Mouse (Mus musculus) limb, embryonic 11.5 days (tissue): Measurements from ENCODE around the gene Sgta. TPM values are rescaled to one million over a fixed set of nuclear protein-coding genes. Genes with fewer than 3 reads are reported as not detected.

Experiments used
- ATAC-seq: fragments of 200-750 bp; cut with Nextera tagmentation; 2 replicates; pipeline ENCODE4 v1.8.0; 2017; ENCODE audit warnings: low read depth; ENCODE audit not compliant: insufficient number of reproducible peaks, low FRiP score, low TSS enrichment
- DNase-seq: peaks from one replicate; pipeline ENCODE4 v3.0.0-alpha.2; 2015; ENCODE audit warnings: low spot score
- H3K27ac ChIP-seq: fragments of 300-500 bp; sonication (generic); replicated peaks from 2 replicates; pipeline ENCODE4 v1.5.1; 2014; ENCODE audit warnings: low read depth, mild to moderate bottlenecking, low read length
- H3K27me3 ChIP-seq: fragments of 300-500 bp; sonication (generic); 2 replicates; pipeline ENCODE4 v1.6.1; 2014; ENCODE audit warnings: mild to moderate bottlenecking, low read length, mixed read lengths; ENCODE audit not compliant: control insufficient read depth, insufficient read depth
- H3K36me3 ChIP-seq: fragments of 300-500 bp; sonication (generic); 2 replicates; pipeline ENCODE4 v1.6.1; 2014; ENCODE audit warnings: mild to moderate bottlenecking, low read length, moderate library complexity, mixed read lengths; ENCODE audit not compliant: control insufficient read depth, insufficient read depth
- H3K4me1 ChIP-seq: fragments of 300-500 bp; sonication (generic); 2 replicates; pipeline ENCODE4 v1.6.1; 2014; ENCODE audit warnings: low read length, mixed read lengths; ENCODE audit not compliant: control insufficient read depth, insufficient read depth
- H3K4me2 ChIP-seq: fragments of 300-500 bp; sonication (generic); 2 replicates; pipeline ENCODE4 v1.6.1; 2014; ENCODE audit warnings: low read depth, mild to moderate bottlenecking, moderate library complexity; ENCODE audit not compliant: severe bottlenecking
- H3K4me3 ChIP-seq: fragments of 300-500 bp; sonication (generic); 2 replicates; pipeline ENCODE4 v1.5.1; 2014; ENCODE audit warnings: low read depth, low read length
- H3K9ac ChIP-seq: fragments of 300-500 bp; sonication (generic); 2 replicates; pipeline ENCODE4 v1.6.1; 2014; ENCODE audit warnings: mild to moderate bottlenecking, low read length
- H3K9me3 ChIP-seq: fragments of 300-500 bp; sonication (generic); 2 replicates; pipeline ENCODE4 v1.6.1; 2016; ENCODE audit warnings: low read length; ENCODE audit not compliant: control insufficient read depth
- WGBS: fragments of 180-500 bp; shearing (Covaris S2); extraction: QIAGEN DNeasy Blood & Tissue Kit; methylation state at CpG from one replicate; pipeline ENCODE4 v1.1.7; 2014; 5-methylcytosine and 5-hydroxymethylcytosine counted together
- polyA plus RNA-seq: library from polyadenylated mRNA; unstranded; fragments of >200 nt; fragmentation: Nextera tagmentation; extraction: Ambion mirVana; gene quantifications from 2 replicates; pipeline ENCODE4 v1.2.1, GENCODE M21; 2014

Sgta gene
- polyA plus RNA-seq, 1 experiment from 2014 or later, result 221 TPM

DNA sequence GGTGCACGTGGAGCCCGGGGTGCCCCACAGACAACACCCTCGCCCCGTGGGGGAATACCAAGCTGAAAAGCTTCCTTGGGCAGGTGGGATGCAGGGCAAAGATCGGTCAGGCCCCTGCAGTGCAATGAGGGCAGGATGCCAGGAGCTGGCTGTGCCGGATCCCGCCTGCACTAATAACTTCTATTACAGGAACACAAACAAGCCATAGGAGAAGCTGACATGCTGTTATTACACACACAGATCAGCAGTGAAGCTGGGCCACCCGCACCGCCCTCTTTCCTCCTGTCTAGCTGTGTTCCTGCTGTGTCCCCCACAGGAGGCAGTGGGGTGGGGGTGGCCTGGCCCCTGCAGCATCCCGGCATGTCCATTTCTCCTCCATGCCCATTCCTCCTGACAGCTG, 30.9 kb downstream of the Sgta start:
- DNase-seq, result no peak
- H3K4me1 ChIP-seq, result peaks cover 4% of the 10 kb centered on the region; the same call in 1 of the 2 replicates
- H3K36me3 ChIP-seq, result peaks cover 5% of the 10 kb centered on the region; the same call in 1 of the 2 replicates
- no peaks in the 10 kb centered on the region for H3K9me3 ChIP-seq
- 86% methylated on average over 10 of the region's 10 CpGs for WGBS
- no peak overlapping the region for H3K27ac ChIP-seq
- H3K9ac ChIP-seq, result 0 out of 2 replicates have a peak overlapping the region, but pooled peaks have one; percentile 12
- H3K4me2 ChIP-seq, result no peak overlapping the region
- peaks cover 13% of the 10 kb centered on the region; the same call in 1 of the 2 replicates for H3K27me3 ChIP-seq
- no peak for ATAC-seq
- no peak overlapping the region for H3K4me3 ChIP-seq

DNA sequence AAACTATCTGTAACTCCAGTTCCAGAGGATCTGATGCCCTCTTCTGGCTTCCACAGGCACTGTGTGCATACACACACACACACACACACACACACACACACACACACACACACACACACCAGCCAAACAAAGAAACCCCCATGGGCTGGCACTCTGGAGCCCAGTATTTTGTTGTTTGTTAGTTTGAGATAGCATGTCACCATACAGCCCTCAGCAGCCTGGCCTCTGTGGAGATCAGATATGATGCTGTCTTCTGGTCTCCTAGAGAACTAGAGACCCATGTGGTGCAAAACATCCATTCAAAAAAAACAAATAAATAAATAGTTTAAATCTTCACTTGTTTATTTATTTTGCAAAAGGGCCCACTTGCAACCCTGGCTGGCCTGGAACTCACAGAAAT, 31.8 kb downstream of the Sgta start:
- ATAC-seq (no peak), DNase-seq (no peak)
- H3K27ac ChIP-seq, result no peak overlapping the region
- no peak overlapping the region for H3K9ac ChIP-seq
- peaks cover 13% of the 10 kb centered on the region; the same call in 1 of the 2 replicates for H3K27me3 ChIP-seq
- H3K9me3 ChIP-seq, result no peaks in the 10 kb centered on the region
- peaks cover 5% of the 10 kb centered on the region; the same call in 1 of the 2 replicates for H3K36me3 ChIP-seq
- H3K4me1 ChIP-seq, result peaks cover 4% of the 10 kb centered on the region; the same call in 1 of the 2 replicates
- no peak overlapping the region for H3K4me2 ChIP-seq
- no peak overlapping the region for H3K4me3 ChIP-seq

DNA sequence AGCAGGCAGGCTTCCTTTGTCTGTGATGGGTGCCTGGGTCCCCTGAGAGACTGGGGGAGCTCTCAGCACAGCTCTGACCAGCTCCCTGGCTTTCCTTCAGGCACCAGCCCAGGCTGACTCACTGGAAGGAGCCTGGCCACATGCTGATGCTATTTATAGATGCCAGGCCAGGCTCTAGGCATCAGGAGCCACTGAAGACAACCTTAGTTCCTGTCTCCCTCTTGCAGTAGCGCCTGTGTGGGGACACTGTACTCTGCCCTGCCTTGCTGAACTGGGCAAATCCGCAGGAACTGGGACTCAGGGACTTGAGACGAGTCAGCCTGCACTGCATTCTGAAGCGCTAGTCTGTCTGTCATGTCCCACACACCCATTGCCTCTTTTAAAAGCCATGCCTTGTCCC, 32.6 kb downstream of the Sgta start:
- no peak for ATAC-seq
- Histone ChIP-seq H3K27ac (no peak overlapping the region), H3K9me3 (no peaks in the 10 kb centered on the region), H3K27me3 (peaks cover 18% of the 10 kb centered on the region), H3K4me1 (peaks cover 4% of the 10 kb centered on the region; the same call in 1 of the 2 replicates), H3K4me2 (no peak overlapping the region), H3K4me3 (no peak overlapping the region), H3K36me3 (peaks cover 5% of the 10 kb centered on the region; the same call in 1 of the 2 replicates), H3K9ac (no peak overlapping the region)
- no peak for DNase-seq
- 66% methylated on average over 4 of the region's 4 CpGs for WGBS

DNA sequence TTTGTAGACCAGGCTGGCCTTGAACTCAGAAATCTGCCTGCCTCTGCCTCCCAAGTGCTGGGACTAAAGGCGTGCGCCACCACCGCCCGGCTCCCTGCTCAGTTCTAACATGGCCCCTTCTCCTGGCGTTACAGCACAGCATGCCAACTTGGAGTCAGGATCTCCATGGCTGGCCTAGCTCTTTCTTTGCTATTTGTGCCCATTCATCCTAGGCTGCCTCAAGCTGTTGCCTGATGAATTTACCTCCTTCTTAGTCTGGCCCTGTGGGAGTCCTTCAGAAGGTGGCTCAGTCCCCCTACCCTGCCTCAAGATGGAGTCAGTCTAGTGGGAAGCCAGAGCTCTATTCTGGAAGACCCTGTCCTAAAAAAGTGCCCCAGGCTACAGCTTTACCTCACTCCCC, 33.1 kb downstream of the Sgta start:
- 93% methylated on average over 5 of the region's 5 CpGs for WGBS
- H3K9me3 ChIP-seq, result no peaks in the 10 kb centered on the region
- no peak for ATAC-seq
- no peak overlapping the region for H3K9ac ChIP-seq
- peaks cover 5% of the 10 kb centered on the region; the same call in 1 of the 2 replicates for H3K36me3 ChIP-seq
- no peak overlapping the region for H3K27ac ChIP-seq
- H3K4me3 ChIP-seq, result no peak overlapping the region
- H3K4me2 ChIP-seq, result no peak overlapping the region
- no peak for DNase-seq
- peaks cover 4% of the 10 kb centered on the region; the same call in 1 of the 2 replicates for H3K4me1 ChIP-seq
- peaks cover 22% of the 10 kb centered on the region for H3K27me3 ChIP-seq

DNA sequence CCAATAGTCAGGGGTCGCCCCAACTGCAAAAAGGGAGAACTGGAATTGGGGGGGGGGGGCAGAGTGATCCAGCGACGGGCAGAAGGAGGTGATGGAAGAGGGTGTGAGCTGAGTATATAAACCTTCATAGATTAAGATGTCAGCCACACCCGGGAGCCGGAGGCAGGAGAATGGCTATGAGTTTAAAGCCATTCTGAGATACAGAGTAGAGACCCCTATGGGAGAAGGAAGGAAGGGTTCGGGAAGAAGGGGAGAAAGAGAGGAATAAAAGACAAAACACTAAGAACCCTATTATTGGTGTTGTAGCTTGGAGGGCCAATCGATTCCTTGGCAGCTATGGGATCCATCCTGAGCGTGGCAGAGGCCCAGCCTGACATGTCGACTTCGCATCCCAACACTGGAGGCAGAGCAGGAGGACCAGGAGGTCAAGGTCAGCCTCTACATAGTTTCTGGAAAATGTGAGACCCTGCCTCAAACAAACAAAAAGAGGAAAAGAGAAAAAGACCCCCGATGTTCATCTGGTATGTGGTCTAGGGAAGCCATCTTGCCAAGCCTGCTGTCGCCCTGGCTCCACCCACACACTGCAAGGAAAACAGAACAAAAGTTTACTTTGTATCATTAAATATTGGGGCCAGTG, 34.2 kb downstream of the Sgta start, which contains the start of gene Diras1:
Diras1 (minus strand) TSS at position 24 of the 637 bp plus-strand sequence.
- peak within 1 kb of the TSS; percentile 15 for H3K4me3 ChIP-seq
- H3K27ac ChIP-seq, result no peak within 1 kb of the TSS
- H3K9ac ChIP-seq, result no peak within 1 kb of the TSS
- WGBS, result 48% methylated on average over 12 of the region's 12 CpGs
- H3K9me3 ChIP-seq, result no peaks in the 10 kb centered on the region
- DNase-seq (no peak), ATAC-seq (no peak)
- H3K4me1 ChIP-seq, result peaks cover 4% of the 10 kb centered on the region; the same call in 1 of the 2 replicates
- peaks cover 3% of the 10 kb centered on the region; the same call in 1 of the 2 replicates for H3K36me3 ChIP-seq
- peaks cover 31% of the 10 kb centered on the region for H3K27me3 ChIP-seq
- peak within 1 kb of the TSS; percentile 49 for H3K4me2 ChIP-seq

DNA sequence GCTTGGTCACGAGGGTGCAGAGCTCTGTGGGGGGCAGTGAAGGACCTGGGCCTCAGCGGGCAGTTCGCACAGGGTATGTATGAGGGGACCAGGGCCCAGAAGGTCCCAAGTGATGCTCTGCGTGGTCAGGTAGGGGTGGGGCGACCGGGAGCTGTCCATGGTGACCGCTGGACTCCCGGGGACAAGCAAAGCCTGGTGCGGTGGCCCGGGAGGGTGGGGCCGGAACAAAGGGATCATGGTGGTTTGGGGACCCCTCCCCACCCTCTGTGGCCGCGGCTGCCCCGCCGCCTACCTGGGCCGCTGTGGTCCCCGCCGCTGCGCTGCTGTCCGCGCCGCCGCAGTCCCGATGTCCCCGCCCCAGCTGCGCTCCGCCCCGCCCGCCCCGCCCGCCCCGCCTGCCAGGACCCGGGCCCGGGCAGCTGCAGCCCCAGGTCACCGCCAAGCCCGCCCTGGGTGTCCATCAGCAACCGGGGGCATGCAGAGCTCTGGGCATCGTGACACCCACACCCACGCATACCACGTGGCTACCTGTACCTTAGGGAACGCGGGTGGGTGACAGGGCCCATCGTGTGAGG, 34.8 kb downstream of the Sgta start:
- H3K9ac ChIP-seq, result no peak overlapping the region

DNA sequence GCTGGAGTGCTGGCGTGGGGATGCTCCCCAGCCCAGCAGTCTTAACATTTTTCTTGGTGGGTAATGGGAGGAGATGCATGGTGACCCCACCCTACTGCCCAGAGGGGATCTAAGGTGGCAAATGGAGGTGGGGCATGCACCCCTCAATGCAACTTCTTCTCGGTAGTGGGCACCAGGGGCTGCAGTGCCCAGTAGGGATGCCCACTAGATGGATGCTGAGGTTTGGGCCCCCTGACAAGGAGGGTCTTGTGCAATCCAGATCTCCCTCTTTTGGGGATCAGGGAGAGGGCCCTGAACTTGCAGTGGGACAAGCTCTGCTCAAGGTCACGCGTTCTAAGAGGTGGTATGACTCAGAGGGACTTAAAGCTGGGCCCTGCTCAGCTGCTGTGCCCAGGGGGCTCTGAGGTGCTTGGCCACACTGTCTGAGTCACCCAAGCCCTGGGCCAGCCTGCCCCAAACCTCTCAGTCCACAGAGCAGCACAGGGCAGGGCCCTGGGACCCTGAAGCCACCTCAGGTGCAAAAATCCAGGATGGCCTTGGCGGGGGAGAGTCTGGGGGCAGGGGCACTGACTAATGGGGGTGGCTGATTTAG, 35.5 kb downstream of the Sgta start:
- Histone ChIP-seq H3K27me3 (peaks cover 31% of the 10 kb centered on the region), H3K9ac (no peak overlapping the region), H3K4me2 (no peak overlapping the region; the same call in 1 of the 2 replicates), H3K4me3 (no peak overlapping the region), H3K27ac (no peak overlapping the region), H3K36me3 (no peaks in the 10 kb centered on the region), H3K4me1 (peaks cover 4% of the 10 kb centered on the region; the same call in 1 of the 2 replicates), H3K9me3 (no peaks in the 10 kb centered on the region)
- 70% methylated on average over 5 of the region's 5 CpGs for WGBS
- DNase-seq, result no peak
- no peak for ATAC-seq

More for the DNA sequence above, 34.8 kb downstream of the Sgta start:
- Histone ChIP-seq H3K9me3 (no peaks in the 10 kb centered on the region), H3K36me3 (no peaks in the 10 kb centered on the region), H3K4me1 (peaks cover 4% of the 10 kb centered on the region; the same call in 1 of the 2 replicates), H3K27me3 (peaks cover 31% of the 10 kb centered on the region), H3K4me2 (peak overlapping the region; percentile 49), H3K27ac (no peak overlapping the region), H3K4me3 (peak overlapping the region; percentile 15)
- ATAC-seq (no peak), DNase-seq (peak; percentile 51)
- WGBS, result 2% methylated on average over 42 of the region's 43 CpGs

DNA sequence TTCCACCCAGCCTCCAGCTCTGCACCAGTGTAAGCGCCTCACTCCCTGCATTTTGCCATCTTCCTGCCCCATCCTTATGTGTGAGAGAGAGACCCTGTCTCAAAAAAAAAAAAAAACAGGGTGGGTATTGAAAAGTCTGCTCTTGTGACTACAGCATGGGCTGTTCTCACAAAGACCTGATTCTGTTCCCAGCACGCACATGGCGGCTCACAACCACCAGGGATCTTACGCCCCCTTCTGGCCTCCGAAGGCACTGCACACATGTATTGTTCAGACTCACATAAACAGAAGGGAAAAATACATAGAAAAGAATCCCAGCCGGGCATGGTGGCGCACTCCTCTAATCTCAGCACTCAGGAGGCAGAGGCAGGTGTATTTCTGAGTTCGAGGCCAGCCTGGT, 37.2 kb downstream of the Sgta start:
- ATAC-seq, result no peak
- 69% methylated on average over 8 of the region's 8 CpGs for WGBS
- no peaks in the 10 kb centered on the region for H3K36me3 ChIP-seq
- peaks cover 31% of the 10 kb centered on the region for H3K27me3 ChIP-seq
- no peak overlapping the region for H3K4me2 ChIP-seq
- no peaks in the 10 kb centered on the region for H3K9me3 ChIP-seq
- H3K4me1 ChIP-seq, result peaks cover 4% of the 10 kb centered on the region; the same call in 1 of the 2 replicates
- H3K27ac ChIP-seq, result no peak overlapping the region
- no peak overlapping the region for H3K9ac ChIP-seq
- no peak for DNase-seq
- H3K4me3 ChIP-seq, result no peak overlapping the region
